Mouse (Mus musculus) layer of hippocampus, postnatal 10 days (tissue): ENCODE measurements around the gene Kcnip4. TPM values are rescaled to one million over a fixed set of nuclear protein-coding genes. Genes with fewer than 3 reads are reported as not detected.
A peak's percentile ranks its signal among the peaks of the same experiment; 100 is the strongest.

Experiments
- DNase-seq, 2 experiments: peaks; one replicate each; pipeline ENCODE4 v3.0.0; 2021; ENCODE audit warnings: low spot score in 2 of 2
- total RNA-seq, 2 experiments: library from RNA; stranded (reverse); gene quantifications; 2 replicates each; pipeline ENCODE4 v1.2.3; 2021

The Kcnip4 gene
- total RNA-seq, 2 experiments from 2014 or later: 34.6 to 38.1 TPM

GRCm38 (mm10) chr5:48942378-48943088 lies 582.2 kb downstream of the Kcnip4 start:
- no peak for DNase-seq

DNA sequence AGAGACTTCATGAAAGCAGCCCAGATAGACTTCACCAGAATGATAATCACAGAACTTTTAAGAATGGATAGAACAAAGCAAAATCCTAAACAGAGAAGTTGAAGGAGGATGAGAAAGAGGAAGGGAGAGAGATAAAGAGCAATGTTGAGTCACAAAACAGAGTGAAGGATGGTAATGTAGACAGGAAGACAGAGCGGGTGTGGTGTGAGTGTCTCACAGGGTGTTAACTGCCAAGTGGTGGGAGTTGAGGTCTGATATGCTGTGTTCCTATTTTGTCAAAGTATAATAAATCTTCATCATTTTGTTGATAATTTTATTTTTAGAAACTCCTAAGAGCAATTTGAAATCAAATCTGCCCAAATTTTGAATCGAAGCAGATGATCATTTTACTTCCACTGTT lies 592.8 kb downstream of the Kcnip4 start:
- DNase-seq: no peak

DNA sequence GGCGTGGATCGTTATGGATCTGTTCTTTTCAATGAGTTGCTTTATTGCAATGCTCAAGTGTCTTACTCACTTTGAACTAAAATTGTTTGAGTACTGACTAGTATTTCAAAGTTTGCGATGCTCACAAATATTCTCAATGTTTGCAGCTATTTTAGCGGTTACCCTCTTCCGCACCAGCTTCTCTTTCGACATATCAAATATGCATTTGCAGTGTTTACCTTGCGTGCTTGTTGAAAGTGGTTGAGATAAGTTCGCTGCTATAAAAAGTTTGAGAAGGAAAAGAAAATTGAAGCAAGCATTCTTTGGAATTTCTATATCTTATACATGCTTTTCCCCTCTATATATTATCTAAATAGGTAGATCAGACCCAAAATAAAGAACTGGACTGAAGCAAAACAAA lies 634.5 kb downstream of the Kcnip4 start:
- no peak for DNase-seq

DNA sequence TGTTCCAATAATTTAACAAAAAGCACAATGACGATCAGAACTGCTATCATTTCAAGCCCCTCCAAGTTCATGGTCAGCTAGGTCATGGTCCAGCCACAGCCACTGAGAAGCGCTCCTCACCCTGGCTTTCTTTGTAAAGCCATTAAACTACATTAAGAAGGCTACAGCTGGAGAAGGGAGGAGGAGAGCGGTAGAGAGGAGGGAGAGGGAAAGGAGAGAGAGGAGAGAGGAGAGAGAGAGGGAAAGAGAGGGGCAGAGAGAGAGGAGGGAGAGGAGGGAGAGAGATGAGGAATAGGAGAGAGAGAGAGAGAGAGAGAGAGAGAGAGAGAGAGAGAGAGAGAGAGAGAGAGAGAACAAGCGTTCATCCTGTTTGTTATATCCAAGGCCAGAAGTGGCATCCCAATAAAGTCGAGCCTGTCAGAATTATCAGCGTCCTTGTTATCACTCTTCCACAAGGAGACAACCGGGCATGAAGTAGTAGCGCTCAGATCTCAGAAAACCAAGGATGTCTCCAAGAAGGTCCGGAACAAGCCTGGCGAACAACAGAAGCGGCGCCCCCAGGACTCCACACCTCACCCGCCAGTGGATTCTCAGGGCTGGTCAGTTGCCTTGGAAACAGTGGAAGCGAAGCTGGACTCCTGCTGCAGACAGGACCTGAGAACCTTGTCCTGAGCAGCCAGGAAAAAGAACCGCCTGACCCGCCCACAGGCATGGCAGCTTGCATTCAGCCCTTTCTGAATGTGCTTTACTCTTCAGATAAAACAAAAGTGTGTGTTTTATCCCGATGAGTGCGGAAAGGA lies 635.1 kb downstream of the Kcnip4 start:
- peak; percentile 4 to 21 for DNase-seq

DNA sequence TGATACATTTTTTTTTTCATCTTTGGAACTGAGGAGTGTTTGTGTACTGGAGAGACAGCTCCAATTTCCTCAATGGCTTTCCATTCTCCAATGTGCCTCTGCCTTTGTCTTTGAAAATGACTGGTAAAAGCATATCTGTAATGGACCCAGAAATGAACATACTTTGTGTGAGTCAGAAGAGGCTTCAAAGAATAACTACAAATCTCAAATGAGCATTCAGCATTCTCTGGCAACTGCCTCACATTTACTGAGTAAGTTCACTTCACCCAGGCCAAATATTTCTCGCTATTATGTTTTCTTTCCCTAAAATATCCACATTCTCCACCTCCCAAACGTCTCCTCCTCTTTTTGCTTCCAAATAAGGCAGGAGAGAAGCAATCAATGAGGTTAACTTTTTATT lies 646.6 kb downstream of the Kcnip4 start:
- no peak for DNase-seq

GRCm38 (mm10) chr5:48864268-48864967 lies 660.3 kb downstream of the Kcnip4 start:
- DNase-seq: no peak

- DNase-seq: no peak
Measured at GRCm38 (mm10) chr5:48840971-48841370, 683.7 kb downstream of the Kcnip4 start.

DNA sequence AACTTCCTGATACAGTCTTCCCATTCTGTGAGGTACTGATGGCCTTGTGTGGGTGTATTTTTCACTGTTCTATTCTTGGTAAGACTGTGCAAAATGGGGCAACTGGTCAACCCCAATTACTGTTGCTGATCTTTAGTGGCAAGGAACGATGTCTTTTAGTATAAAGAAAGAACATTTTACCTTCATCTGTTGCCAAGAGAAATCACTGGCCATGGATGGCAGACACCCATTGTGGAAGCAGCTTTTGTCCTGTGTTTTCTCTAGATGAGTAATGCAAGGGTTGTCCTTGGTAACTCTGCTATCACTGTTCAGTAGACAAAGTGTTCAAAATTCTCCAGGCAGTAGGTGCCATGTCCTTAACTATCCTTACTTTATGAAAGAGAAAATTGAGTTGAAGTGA lies 729.2 kb downstream of the Kcnip4 start:
- no peak for DNase-seq

DNA sequence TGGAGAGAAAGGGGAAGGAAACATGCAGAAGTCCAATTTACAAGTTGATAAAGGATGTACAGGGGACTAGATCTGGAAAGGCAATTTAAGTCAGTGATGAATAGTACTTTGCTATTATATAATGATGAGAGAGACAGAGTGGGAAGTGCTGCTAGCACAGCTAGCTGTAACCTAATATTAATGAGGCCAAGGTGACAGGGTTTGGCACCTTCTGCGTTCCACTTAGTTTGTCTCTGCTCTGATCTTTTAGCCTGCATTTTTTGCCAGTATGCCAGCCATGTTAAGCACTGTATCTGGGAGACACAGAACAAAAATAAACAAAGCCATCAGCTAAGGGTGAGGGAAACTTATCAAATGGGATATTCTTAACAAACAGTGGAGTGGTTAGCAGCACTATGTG lies 745.3 kb downstream of the Kcnip4 start:
- no peak for DNase-seq

- no peak for DNase-seq
Measured at GRCm38 (mm10) chr5:48748613-48749012, 776.1 kb downstream of the Kcnip4 start.

- DNase-seq: no peak
Measured at GRCm38 (mm10) chr5:48737640-48738039, 787.1 kb downstream of the Kcnip4 start.

GRCm38 (mm10) chr5:48718166-48718565 lies 806.5 kb downstream of the Kcnip4 start:
- peak in 1 of 2 experiments; percentile 9 for DNase-seq

DNA sequence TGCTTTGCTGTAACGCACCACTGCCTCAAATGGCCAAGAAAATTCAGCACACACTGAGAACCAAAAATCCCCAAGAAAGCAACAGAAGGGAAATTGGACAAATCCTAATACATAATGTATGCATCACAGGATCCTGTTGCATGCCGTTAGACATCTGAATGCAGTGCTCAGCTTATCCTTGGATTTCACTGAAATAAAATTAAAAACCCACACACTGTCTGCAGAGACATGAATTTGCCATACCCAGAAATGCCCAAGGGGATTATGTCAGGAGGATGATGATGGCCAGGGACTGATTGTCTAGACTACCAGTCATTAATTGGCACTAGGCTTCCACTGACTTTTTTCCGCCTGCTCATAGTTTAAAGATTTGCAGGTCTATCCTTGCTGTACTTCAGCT lies 818.7 kb downstream of the Kcnip4 start:
- DNase-seq: no peak

DNA sequence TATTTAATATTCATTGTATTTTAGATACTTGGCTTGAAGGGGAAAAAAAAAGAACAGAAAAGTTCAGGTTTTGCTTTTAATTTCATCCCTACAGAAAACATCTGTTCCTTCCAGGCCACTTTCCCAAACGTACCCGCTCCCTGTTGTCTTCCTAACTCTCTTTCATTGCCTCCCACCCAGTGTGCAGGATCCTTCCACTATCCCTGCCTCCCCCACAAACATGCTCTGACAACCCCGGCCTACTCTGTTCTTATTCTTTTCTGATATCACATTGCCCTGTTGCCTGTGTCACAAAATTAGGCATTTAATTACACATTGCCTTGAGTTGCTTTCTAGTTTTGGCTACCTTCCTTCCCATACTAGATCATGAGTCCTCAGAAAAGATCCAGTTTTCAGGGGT lies 837.6 kb downstream of the Kcnip4 start:
- DNase-seq: no peak

DNA sequence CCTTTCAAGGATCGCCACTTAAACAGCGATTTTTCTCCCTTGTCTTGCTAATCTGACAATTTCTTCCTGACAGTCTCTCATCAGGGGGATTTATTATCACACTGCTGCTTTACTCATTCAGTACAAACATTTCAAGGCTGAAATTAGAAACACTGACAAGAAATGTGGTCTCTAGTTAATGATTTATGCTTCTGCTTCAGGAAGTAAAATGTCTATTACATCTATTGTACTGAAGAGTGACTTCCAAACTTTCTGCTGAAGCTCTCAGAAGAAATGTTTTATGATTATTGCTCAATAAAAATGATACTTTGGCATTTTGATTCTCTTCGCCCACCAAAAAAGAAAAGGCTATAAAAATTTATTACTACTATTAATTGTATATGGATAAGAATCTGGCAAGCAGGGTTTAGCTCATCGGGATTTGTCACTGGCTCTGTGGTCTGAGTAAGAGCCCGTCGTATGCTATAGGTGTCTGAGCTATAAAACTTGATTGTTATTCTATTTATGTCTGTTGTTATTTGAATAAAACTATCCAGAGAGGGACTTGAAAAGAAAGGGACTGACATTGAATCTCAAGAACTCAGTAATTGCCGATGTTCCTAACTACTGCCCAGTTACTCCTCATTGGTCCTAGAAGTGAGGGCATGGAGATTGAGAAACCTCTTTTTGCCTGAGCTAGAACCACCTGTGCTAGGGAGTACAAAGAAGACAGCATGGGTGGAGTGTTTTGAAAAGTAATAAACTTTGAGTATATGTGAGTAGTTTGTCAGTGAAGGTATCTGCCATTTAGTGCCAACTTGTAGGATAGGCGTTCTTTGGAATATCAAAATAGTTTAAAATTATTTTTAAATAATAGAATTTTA lies 844.7 kb downstream of the Kcnip4 start:
- no peak for DNase-seq

DNA sequence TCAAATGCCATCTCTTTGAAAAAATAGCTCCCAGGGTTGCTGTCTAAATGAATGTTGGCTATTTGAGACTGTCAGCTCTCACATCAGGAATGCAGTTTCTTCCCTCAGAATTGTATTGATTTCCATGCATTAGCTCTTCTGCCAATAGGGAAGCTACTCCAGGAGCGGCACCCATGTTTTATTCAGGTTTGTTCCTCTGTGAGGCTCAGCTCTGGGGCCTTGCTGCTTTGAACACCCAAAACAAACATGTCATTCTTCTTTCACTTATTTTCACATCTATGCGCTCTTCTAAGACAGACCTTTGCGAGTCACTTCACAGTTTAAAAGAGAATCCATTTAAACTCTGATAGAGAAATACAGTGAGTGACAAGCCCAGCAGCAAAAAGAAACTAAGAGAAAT lies 862.2 kb downstream of the Kcnip4 start:
- DNase-seq: no peak

GRCm38 (mm10) chr5:48659975-48660374 lies 864.7 kb downstream of the Kcnip4 start:
- DNase-seq: no peak

DNA sequence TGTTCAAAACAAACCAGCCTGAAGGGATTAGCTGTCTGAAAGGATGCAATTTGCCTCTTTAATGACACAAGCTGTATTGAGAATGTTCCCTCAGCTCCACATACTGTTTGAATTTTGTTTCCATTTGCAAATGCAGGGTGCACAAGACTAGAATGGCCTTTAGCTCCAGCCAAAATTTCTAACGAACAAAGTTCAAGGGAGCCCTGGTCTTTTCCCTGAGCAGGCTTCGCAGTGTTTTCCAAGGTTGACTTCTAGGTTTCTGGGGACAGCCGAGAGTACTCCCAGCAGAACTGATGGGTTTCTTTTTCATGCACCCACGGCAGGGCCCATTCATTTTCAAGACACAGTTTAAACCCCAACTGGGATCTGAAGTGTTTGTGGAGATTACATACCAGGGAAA lies 874.2 kb downstream of the Kcnip4 start:
- DNase-seq: no peak

- DNase-seq: no peak
Measured at GRCm38 (mm10) chr5:48636675-48637074, 888.0 kb downstream of the Kcnip4 start.

DNA sequence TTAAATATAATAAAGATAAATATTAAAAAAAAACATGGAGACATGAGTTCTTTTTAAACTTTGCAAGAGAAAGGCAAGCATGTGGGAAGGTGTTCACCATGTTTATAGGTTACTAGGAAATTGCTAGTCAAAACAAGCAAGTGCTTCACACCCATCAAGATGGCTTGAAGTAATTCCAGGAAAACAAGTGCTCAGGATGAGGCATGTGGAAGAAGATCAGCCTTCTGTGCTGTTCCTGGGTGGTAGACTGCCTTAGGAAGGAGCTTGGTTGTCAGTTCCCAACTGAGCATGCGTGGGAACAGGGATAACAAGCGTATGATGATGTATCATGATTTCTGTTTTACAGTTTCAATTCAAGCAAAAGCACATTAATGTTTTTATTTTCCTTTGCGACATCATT lies 891.1 kb downstream of the Kcnip4 start:
- no peak for DNase-seq

GRCm38 (mm10) chr5:48623370-48623769 lies 901.3 kb downstream of the Kcnip4 start:
- no peak for DNase-seq
